Mouse (Mus musculus): Measurements from ENCODE around the gene Il18r1. TPM values are rescaled to one million over a fixed set of nuclear protein-coding genes. Genes with fewer than 3 reads are reported as not detected.

Gene Il18r1
- total RNA-seq, 2 experiments from 2014 or later = 0.06 to 0.08 TPM

- TF ChIP-seq CTCF (IDR thresholded peaks at IDR 0.05) = no peak
- intact Hi-C loops (cut with DNase I) = no loop called here
- no peak within 1 kb of the TSS for H3K27ac ChIP-seq
- no peak within 1 kb of the TSS for H3K4me3 ChIP-seq
- no peak for DNase-seq
These were observed 49.7 kb downstream of the Il18r1 start, which contains the start of gene Il18rap for GRCm38 (mm10) chr1:40514851-40515585. Gene Il18rap (plus strand): TSS chr1:40515362.

GRCm38 (mm10) chr1:40516364-40516763, 51.0 kb downstream of the Il18r1 start:
- TF ChIP-seq CTCF (IDR thresholded peaks at IDR 0.05) = no peak
- Histone ChIP-seq H3K27ac (no peak overlapping the region), H3K4me3 (no peak overlapping the region)
- no peak for DNase-seq
- intact Hi-C loops (cut with DNase I) = no loop called here

GRCm38 (mm10) chr1:40522918-40523317, 57.6 kb downstream of the Il18r1 start:
- no peak overlapping the region for H3K27ac ChIP-seq
- intact Hi-C loops (cut with DNase I) = no loop called here
- DNase-seq = no peak
- H3K4me3 ChIP-seq = no peak overlapping the region
- no peak for TF ChIP-seq CTCF (IDR thresholded peaks at IDR 0.05)

- no peak for DNase-seq
- H3K27ac ChIP-seq = no peak overlapping the region
- no peak overlapping the region for H3K4me3 ChIP-seq
- intact Hi-C loops (cut with DNase I) = no loop called here
- TF ChIP-seq CTCF (IDR thresholded peaks at IDR 0.05) = no peak
These were observed 58.8 kb downstream of the Il18r1 start for GRCm38 (mm10) chr1:40523971-40524722.

- H3K4me3 ChIP-seq = no peak overlapping the region
- no peak overlapping the region for H3K27ac ChIP-seq
- DNase-seq = no peak
- intact Hi-C loops (cut with DNase I) = no loop called here
- no peak for TF ChIP-seq CTCF (IDR thresholded peaks at IDR 0.05)
These were observed 63.9 kb downstream of the Il18r1 start for GRCm38 (mm10) chr1:40529287-40529686.

- intact Hi-C loops (cut with DNase I) = no loop called here
- no peak for DNase-seq
- H3K27ac ChIP-seq = no peak overlapping the region
These were observed 72.2 kb downstream of the Il18r1 start for GRCm38 (mm10) chr1:40537577-40537976.

GRCm38 (mm10) chr1:40544650-40545049, 79.3 kb downstream of the Il18r1 start:
- H3K27ac ChIP-seq = no peak overlapping the region
- DNase-seq = peak; percentile 41
- peak; percentile 76 for TF ChIP-seq CTCF (IDR thresholded peaks at IDR 0.05)
- intact Hi-C loops (cut with DNase I) = loop anchor here (5.0 kb wide), 1 partner anchor 162 kb away; no protein-coding TSS in a partner anchor
- H3K4me3 ChIP-seq = no peak overlapping the region

More at GRCm38 (mm10) chr1:40537577-40537976, 72.2 kb downstream of the Il18r1 start:
- H3K4me3 ChIP-seq = no peak overlapping the region
- peak; percentile 57 for TF ChIP-seq CTCF (IDR thresholded peaks at IDR 0.05)

GRCm38 (mm10) chr1:40546645-40547044, 81.3 kb downstream of the Il18r1 start:
- intact Hi-C loops (cut with DNase I) = loop anchor here (2.0 kb wide), 1 partner anchor 432 kb away; no protein-coding TSS in a partner anchor
- H3K4me3 ChIP-seq = no peak overlapping the region
- TF ChIP-seq CTCF (IDR thresholded peaks at IDR 0.05) = no peak
- no peak overlapping the region for H3K27ac ChIP-seq
- no peak for DNase-seq

- TF ChIP-seq CTCF (IDR thresholded peaks at IDR 0.05) = no peak
- Histone ChIP-seq H3K27ac (no peak overlapping the region), H3K4me3 (no peak overlapping the region)
- intact Hi-C loops (cut with DNase I) = loop anchor here (2.0 kb wide), 1 partner anchor 432 kb away; no protein-coding TSS in a partner anchor
- no peak for DNase-seq
These were observed 81.8 kb downstream of the Il18r1 start for GRCm38 (mm10) chr1:40547064-40547572.

- TF ChIP-seq CTCF (IDR thresholded peaks at IDR 0.05) = no peak
- intact Hi-C loops (cut with DNase I) = loop anchor here (2.0 kb wide), 1 partner anchor 433 kb away; no protein-coding TSS in a partner anchor
- no peak for DNase-seq
- no peak overlapping the region for H3K4me3 ChIP-seq
- H3K27ac ChIP-seq = no peak overlapping the region
These were observed 82.4 kb downstream of the Il18r1 start for GRCm38 (mm10) chr1:40547762-40548161.

Other genes with a start within 250 kb of the Il18r1 start
- gene Il1r1, start 240.5 kb upstream of the Il18r1 start, total RNA-seq (2021) = 1 to 10 TPM; 3.0 to 3.4 TPM
- gene Il1rl2, start 140.9 kb upstream of the Il18r1 start, total RNA-seq (2021) = 1 to 10 TPM in 1 of 2 experiments, under 1 TPM in 1; 0.86 to 1.1 TPM
- gene Il1rl1, start 36.0 kb upstream of the Il18r1 start, total RNA-seq (2021) = 1 to 10 TPM; 1.0 to 1.1 TPM
- gene Il18rap, start 49.8 kb downstream of the Il18r1 start, total RNA-seq (2021) = not detected
- under 1 TPM; 0.64 to 0.97 TPM for gene Slc9a4, start 114.5 kb downstream of the Il18r1 start, total RNA-seq (2021)
- 10 to 100 TPM; 16.6 to 30.1 TPM for gene Slc9a2, start 215.0 kb downstream of the Il18r1 start, total RNA-seq (2021)

Measured in gastrocnemius, adult 2 months (tissue).